Mouse (Mus musculus) lung, embryonic 16.5 days (tissue): ENCODE measurements around the gene Aff1. TPM values are rescaled to one million over a fixed set of nuclear protein-coding genes. Genes with fewer than 3 reads are reported as not detected.
A peak's percentile ranks its signal among the peaks of the same experiment; 100 is the strongest.

ENCODE experiments used
- ATAC-seq: fragments of 200-750 bp; cut with Nextera tagmentation; 2 replicates; pipeline ENCODE4 v1.8.0; 2017; ENCODE audit warnings: low read depth, mild to moderate bottlenecking, moderate library complexity
- H3K27ac ChIP-seq: fragments of 300-500 bp; sonication (generic); 2 replicates; pipeline ENCODE4 v1.5.1; 2014; ENCODE audit warnings: mild to moderate bottlenecking, control low read depth, low read length
- H3K27me3 ChIP-seq: fragments of 300-500 bp; sonication (generic); 2 replicates; pipeline ENCODE4 v1.6.1; 2014; ENCODE audit warnings: low read depth, low read length, mixed read lengths; ENCODE audit not compliant: control insufficient read depth, insufficient read depth
- H3K36me3 ChIP-seq: fragments of 300-500 bp; sonication (generic); 2 replicates; pipeline ENCODE4 v1.6.1; 2014; ENCODE audit warnings: low read length; ENCODE audit not compliant: control insufficient read depth, insufficient read depth
- H3K4me1 ChIP-seq: fragments of 300-500 bp; sonication (generic); replicated peaks from 2 replicates; pipeline ENCODE4 v1.6.1; 2014; ENCODE audit warnings: low read length, mixed read lengths; ENCODE audit not compliant: control insufficient read depth, insufficient read depth
- H3K4me2 ChIP-seq: fragments of 300-500 bp; sonication (generic); 2 replicates; pipeline ENCODE4 v1.6.1; 2014; ENCODE audit warnings: low read depth, low read length, control low read depth
- H3K4me3 ChIP-seq: fragments of 300-500 bp; sonication (generic); 2 replicates; pipeline ENCODE4 v1.5.1; 2014; ENCODE audit warnings: mild to moderate bottlenecking, low read length, control low read depth
- H3K9ac ChIP-seq: fragments of 300-500 bp; sonication (generic); 2 replicates; pipeline ENCODE4 v1.6.1; 2014; ENCODE audit warnings: low read length, control low read depth
- H3K9me3 ChIP-seq: fragments of 300-500 bp; sonication (generic); 2 replicates; pipeline ENCODE4 v1.6.1; 2016; ENCODE audit warnings: low read length; ENCODE audit not compliant: control insufficient read depth
- WGBS: fragments of 180-500 bp; shearing (Covaris S2); extraction: QIAGEN DNeasy Blood & Tissue Kit; methylation state at CpG from one replicate; pipeline ENCODE4 v1.1.7; 2014; 5-methylcytosine and 5-hydroxymethylcytosine counted together
- polyA plus RNA-seq: library from polyadenylated mRNA; unstranded; fragments of >200 nt; fragmentation: Nextera tagmentation; extraction: Ambion mirVana; gene quantifications from 2 replicates; pipeline ENCODE4 v1.2.1, GENCODE M21; 2015

Gene Aff1
- polyA plus RNA-seq, 1 experiment from 2014 or later, result 8.3 TPM

DNA sequence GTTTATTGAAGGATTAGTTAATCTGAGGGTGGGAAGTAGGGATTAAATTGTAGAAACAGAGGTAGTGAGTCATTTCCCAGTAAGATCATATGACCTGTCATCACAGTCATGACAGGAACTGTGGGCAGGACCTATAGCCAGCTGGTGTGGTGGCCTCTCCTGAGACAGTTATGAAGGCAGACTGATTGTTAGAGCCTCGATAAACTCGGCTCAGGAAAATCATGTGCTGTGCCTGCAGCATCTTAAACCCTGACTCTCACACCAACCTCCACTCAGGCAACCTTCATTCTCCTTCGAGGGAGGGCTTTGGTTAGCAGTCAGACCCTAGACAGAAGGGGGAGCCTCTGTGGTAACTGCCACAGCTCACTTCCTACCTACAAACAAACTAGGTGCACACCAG lies 27.7 kb downstream of the Aff1 start:
- Histone ChIP-seq H3K27me3 (no peaks in the 10 kb centered on the region), H3K27ac (no peak overlapping the region), H3K4me1 (peaks cover 5% of the 10 kb centered on the region; the same call in 1 of the 2 replicates), H3K9ac (no peak overlapping the region), H3K4me3 (no peak overlapping the region), H3K36me3 (no peaks in the 10 kb centered on the region), H3K9me3 (no peaks in the 10 kb centered on the region), H3K4me2 (no peak overlapping the region)
- WGBS, result 50% methylated on average over 3 of the region's 3 CpGs
- no peak for ATAC-seq

DNA sequence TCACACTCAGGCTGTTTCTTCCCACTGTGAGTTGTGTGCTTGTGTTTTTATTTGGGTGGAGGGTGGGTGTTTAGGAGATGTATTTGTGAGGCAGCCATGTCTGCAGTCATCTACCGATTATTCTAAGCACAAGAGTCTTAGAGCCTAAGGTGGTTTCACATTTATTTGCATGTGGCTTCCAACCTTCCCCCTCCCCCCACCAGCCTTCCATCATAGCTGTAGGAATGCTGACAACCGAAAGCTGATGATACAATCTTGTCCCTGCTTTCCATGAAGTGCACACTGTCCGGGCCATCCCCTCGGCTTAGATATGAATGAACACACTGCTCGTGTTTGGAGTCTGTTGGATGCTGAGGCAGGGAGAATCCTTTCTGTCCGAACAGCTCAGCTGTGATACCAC lies 28.8 kb downstream of the Aff1 start:
- no peaks in the 10 kb centered on the region for H3K9me3 ChIP-seq

DNA sequence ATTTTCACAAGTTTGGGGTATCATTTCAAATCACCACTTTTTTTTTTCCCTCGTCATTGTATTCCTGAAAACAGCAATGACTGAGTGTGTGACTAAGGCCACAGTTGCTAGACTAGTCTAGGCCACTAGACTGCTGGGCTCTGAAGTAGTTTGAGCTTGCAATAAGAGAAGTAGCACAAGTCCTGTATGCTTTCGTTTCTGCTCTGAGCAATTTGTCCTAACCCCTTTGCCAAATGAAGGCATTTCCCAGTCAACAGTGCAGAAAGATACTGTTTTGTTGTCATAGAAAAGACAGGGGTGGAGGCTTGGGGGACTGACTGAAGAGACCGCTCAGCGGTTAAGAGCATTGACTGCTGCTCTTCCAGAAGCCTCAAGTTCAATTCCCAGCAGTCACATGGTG lies 29.3 kb downstream of the Aff1 start:
- no peak overlapping the region for H3K4me2 ChIP-seq
- H3K4me1 ChIP-seq, result peaks cover 5% of the 10 kb centered on the region; the same call in 1 of the 2 replicates
- 71% methylated on average over 4 of the region's 4 CpGs for WGBS
- 0 out of 2 replicates have a peak, but pooled peaks have one; percentile 37 for ATAC-seq
- no peak overlapping the region for H3K27ac ChIP-seq
- no peaks in the 10 kb centered on the region for H3K36me3 ChIP-seq
- no peak overlapping the region for H3K9ac ChIP-seq
- H3K9me3 ChIP-seq, result no peaks in the 10 kb centered on the region
- no peak overlapping the region for H3K4me3 ChIP-seq
- H3K27me3 ChIP-seq, result no peaks in the 10 kb centered on the region

More for the DNA sequence above, 28.8 kb downstream of the Aff1 start:
- Histone ChIP-seq H3K4me3 (no peak overlapping the region), H3K36me3 (no peaks in the 10 kb centered on the region), H3K27me3 (no peaks in the 10 kb centered on the region), H3K4me1 (peaks cover 5% of the 10 kb centered on the region; the same call in 1 of the 2 replicates), H3K27ac (no peak overlapping the region), H3K4me2 (no peak overlapping the region), H3K9ac (no peak overlapping the region)
- WGBS, result 69% methylated on average over 6 of the region's 6 CpGs
- ATAC-seq, result no peak

DNA sequence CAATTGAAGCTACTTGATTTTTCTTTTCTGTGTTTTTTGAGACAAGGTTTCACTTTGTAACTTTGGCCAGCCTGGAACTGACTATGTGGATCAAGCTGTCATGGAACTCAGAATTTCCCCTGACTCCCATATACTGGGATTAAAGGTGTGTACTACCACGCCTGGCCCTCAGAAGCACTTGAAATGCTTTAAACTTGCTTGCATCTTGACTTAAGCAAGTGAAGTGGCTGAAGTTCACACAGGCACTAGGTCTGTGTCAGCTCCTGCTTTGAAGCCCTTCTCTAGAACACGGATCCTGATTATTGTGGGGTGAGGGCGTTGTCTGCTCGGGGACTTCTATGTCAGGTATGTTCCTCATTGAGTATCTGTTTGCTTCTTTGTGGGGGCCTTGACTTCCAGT lies 30.5 kb downstream of the Aff1 start:
- Histone ChIP-seq H3K9ac (no peak overlapping the region), H3K9me3 (no peaks in the 10 kb centered on the region), H3K27ac (peak overlapping the region; percentile 72), H3K36me3 (no peaks in the 10 kb centered on the region), H3K27me3 (no peaks in the 10 kb centered on the region), H3K4me1 (peaks cover 5% of the 10 kb centered on the region; the same call in 1 of the 2 replicates), H3K4me3 (no peak overlapping the region), H3K4me2 (no peak overlapping the region)
- peak; percentile 89 for ATAC-seq
- WGBS, result 55% methylated on average over 4 of the region's 4 CpGs

DNA sequence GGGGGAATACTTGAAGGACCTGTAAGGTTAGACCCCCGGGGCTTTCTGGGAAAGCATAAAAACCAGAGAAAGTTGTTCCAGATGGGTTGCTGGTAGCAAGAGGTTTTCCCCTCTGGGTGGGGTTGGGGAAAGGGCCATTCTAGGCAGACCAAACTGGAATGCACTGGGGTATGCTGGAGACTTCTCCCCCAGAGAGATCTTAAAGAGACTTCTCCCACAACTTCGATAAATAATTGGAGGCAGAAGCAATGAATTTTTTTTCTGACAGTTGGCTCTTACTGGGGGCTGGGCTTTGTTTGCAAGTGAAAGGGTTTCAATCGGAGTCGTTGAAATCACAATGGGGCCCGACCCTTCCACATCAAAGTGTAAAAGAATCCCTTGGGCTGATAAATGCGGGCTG lies 32.2 kb downstream of the Aff1 start:
- H3K9ac ChIP-seq, result no peak overlapping the region
- H3K4me3 ChIP-seq, result no peak overlapping the region
- peaks cover 5% of the 10 kb centered on the region; the same call in 1 of the 2 replicates for H3K4me1 ChIP-seq
- no peaks in the 10 kb centered on the region for H3K36me3 ChIP-seq
- H3K9me3 ChIP-seq, result no peaks in the 10 kb centered on the region
- no peak overlapping the region for H3K4me2 ChIP-seq
- ATAC-seq, result no peak
- H3K27ac ChIP-seq, result no peak overlapping the region
- no peaks in the 10 kb centered on the region for H3K27me3 ChIP-seq
- 9% methylated on average over 6 of the region's 6 CpGs for WGBS

DNA sequence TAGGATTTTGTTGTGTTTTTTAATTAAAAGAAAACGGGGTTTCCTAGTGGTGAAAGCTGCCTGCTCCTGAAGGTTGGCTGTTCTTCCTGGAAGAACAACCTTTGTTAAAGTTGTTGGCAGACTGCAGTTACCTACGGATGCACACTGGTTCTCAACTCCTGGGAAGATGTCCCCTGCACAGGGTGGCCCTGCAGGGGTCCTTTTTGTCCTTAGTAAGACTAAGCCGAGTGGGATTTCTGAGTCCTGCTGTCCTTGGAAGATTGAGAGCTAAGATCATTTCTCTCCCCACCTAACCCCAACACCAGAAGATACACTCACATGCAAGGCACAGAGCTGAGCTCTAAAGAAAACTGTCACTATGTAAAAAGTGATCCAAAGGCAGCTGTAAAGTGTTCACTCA lies 32.6 kb downstream of the Aff1 start:
- H3K4me1 ChIP-seq, result peaks cover 5% of the 10 kb centered on the region; the same call in 1 of the 2 replicates
- H3K4me2 ChIP-seq, result no peak overlapping the region
- no peak for ATAC-seq
- H3K9ac ChIP-seq, result no peak overlapping the region
- H3K4me3 ChIP-seq, result no peak overlapping the region
- WGBS, result 31% methylated on average over 3 of the region's 3 CpGs
- H3K27me3 ChIP-seq, result no peaks in the 10 kb centered on the region
- H3K27ac ChIP-seq, result no peak overlapping the region
- no peaks in the 10 kb centered on the region for H3K36me3 ChIP-seq
- no peaks in the 10 kb centered on the region for H3K9me3 ChIP-seq

DNA sequence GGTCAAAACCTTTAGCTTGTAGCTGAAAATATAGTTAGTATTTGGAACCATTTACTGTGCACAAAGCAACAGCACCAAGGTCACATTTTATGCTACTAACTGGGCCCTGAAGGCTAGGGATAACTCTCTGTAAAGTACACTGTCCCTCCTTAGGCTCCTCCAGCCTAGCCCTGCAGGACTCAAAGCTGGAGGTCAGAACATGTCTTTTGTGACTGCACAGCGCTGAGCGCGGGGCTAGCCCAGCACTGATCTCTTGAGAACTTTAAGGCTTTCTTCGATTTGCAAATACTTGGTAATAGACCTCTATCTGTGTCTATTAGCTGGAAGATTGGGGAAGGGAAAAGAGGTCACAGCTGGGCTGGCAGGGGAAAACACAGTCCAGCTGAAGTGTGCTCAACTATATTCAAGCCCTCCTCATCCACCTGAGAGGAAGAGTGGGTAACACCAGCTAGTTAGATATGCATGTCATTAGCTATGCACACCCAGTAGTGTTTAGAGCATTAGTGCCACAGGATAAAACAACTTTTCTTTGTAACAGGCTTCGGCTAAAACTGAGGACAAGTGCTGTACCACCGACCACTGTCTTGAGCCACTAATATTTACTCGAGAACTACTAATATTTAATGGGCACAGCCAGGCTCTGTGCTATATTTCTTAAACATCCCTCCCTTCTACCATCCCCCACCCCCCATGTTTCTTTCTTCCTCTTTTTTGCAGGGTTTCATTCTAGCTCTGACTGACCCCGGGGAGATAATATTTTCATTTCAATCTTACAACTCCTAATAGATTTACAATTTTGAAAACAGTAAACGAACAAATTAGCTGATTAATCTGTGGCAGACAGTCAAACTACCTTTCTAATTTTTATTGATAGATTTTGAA lies 33.3 kb downstream of the Aff1 start:
- no peak overlapping the region for H3K4me2 ChIP-seq
- 49% methylated on average over 9 of the region's 9 CpGs for WGBS
- H3K4me1 ChIP-seq, result peaks cover 5% of the 10 kb centered on the region; the same call in 1 of the 2 replicates
- no peaks in the 10 kb centered on the region for H3K27me3 ChIP-seq
- H3K4me3 ChIP-seq, result no peak overlapping the region
- H3K9me3 ChIP-seq, result no peaks in the 10 kb centered on the region
- H3K27ac ChIP-seq, result no peak overlapping the region
- no peaks in the 10 kb centered on the region for H3K36me3 ChIP-seq
- H3K9ac ChIP-seq, result no peak overlapping the region
- ATAC-seq, result no peak

DNA sequence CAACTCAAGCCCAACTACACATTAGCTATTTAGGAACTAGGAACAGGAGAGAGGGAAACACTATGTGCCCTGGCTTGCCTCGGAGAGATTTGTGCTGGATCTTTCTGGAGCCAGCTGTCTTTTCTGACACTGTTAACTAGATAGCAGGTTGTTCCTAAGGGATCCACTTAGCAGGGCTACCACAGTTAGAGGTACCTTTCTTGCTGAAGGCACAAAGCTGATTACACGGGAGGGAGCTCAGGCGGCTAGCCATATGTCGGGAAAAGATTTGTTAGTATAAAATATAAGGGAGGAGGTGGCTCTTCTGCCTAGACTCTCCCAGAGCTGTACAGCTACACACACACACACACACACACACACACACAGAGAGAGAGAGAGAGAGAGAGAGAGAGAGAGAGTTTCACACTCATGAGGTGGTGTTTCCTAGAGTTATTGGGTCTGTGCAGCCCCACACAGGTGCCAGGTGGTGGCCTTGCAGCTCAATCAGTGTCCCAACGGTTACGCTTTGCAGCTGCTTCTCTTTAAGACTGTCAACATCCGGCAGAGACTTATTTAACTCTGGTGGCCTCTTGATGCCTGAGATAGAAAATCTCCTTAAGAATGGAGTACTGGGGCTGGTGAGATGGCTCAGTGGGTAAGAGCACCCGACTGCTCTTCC lies 34.2 kb downstream of the Aff1 start:
- no peak for ATAC-seq
- no peaks in the 10 kb centered on the region for H3K27me3 ChIP-seq
- H3K9ac ChIP-seq, result no peak overlapping the region
- 34% methylated on average over 8 of the region's 8 CpGs for whole genome bisulfite sequencing
- peaks cover 5% of the 10 kb centered on the region; the same call in 1 of the 2 replicates for H3K4me1 ChIP-seq
- no peaks in the 10 kb centered on the region for H3K36me3 ChIP-seq
- H3K4me2 ChIP-seq, result no peak overlapping the region
- no peaks in the 10 kb centered on the region for H3K9me3 ChIP-seq
- no peak overlapping the region for H3K27ac ChIP-seq
- no peak overlapping the region for H3K4me3 ChIP-seq

DNA sequence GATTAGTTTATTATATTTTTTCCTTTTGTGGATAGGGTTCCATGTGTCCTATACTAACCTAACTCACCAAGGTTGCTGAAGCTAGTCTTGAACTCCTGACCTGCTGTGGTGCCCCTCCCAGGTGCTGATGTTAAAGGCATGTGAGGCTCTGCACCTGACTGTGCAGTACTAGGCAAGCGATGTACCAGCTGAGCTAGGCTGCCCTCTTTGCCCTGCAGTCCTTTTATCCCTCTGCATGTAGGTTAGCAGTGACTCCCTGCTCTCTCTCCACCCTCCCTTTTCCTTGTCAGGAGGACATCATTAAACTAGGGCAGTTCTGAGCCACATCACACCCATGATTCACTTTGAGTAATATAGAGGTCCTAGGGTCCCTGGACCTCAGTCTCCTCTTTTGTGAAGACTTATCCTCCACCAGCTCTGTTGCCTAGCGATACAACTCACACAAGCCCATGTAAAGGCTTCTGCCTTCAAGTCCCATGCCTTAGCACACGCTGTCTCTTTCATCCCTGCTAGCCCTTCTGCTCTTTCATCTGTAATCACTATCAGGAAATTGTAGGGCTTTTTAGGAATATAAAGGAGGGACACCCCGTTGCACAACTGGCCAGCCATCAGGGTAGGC lies 35.7 kb downstream of the Aff1 start:
- H3K27ac ChIP-seq, result no peak overlapping the region
- H3K36me3 ChIP-seq, result no peaks in the 10 kb centered on the region
- no peak for ATAC-seq
- H3K9me3 ChIP-seq, result no peaks in the 10 kb centered on the region
- H3K4me2 ChIP-seq, result no peak overlapping the region
- WGBS, result 88% methylated on average over 4 of the region's 4 CpGs
- no peak overlapping the region for H3K9ac ChIP-seq
- H3K4me1 ChIP-seq, result peaks cover 5% of the 10 kb centered on the region; the same call in 1 of the 2 replicates
- no peak overlapping the region for H3K4me3 ChIP-seq
- H3K27me3 ChIP-seq, result no peaks in the 10 kb centered on the region
